Mouse (Mus musculus) liver, postnatal 0 days (tissue): ENCODE measurements around the gene Slc25a20. TPM values are rescaled to one million over a fixed set of nuclear protein-coding genes. Genes with fewer than 3 reads are reported as not detected.

Source experiments
- ATAC-seq: fragments of 200-750 bp; cut with Nextera tagmentation; 2 replicates; pipeline ENCODE4 v1.8.0; 2017; ENCODE audit warnings: mild to moderate bottlenecking, moderate library complexity
- DNase-seq: peaks from one replicate; pipeline ENCODE4 v3.0.0-alpha.2; 2016
- H3K27ac ChIP-seq: fragments of 300-500 bp; sonication (generic); 2 replicates; pipeline ENCODE4 v1.5.1; 2014; ENCODE audit warnings: antibody characterized with exemption, moderate library complexity, mild to moderate bottlenecking, low read depth
- H3K27me3 ChIP-seq: fragments of 300-500 bp; sonication (generic); 2 replicates; pipeline ENCODE4 v1.6.1; 2014; ENCODE audit warnings: low read length, control low read depth, mixed read lengths; ENCODE audit not compliant: insufficient read depth
- H3K36me3 ChIP-seq: fragments of 300-500 bp; sonication (generic); replicated peaks from 2 replicates; pipeline ENCODE4 v1.6.1; 2014; ENCODE audit warnings: mild to moderate bottlenecking, control low read depth, low read length, moderate library complexity, mixed read lengths; ENCODE audit not compliant: insufficient read depth
- H3K4me1 ChIP-seq: fragments of 300-500 bp; sonication (generic); 2 replicates; pipeline ENCODE4 v1.6.1; 2014; ENCODE audit warnings: antibody characterized with exemption, mild to moderate bottlenecking, control low read depth; ENCODE audit not compliant: insufficient read depth
- H3K4me2 ChIP-seq: fragments of 300-500 bp; sonication (generic); 2 replicates; pipeline ENCODE4 v1.6.1; 2014; ENCODE audit warnings: low read depth, mild to moderate bottlenecking, low read length, moderate library complexity, mixed read lengths
- H3K4me3 ChIP-seq: fragments of 300-500 bp; sonication (generic); 2 replicates; pipeline ENCODE4 v1.5.1; 2014; ENCODE audit warnings: low read depth, low read length
- H3K9ac ChIP-seq: fragments of 300-500 bp; sonication (generic); replicated peaks from 2 replicates; pipeline ENCODE4 v1.6.1; 2014; ENCODE audit warnings: mild to moderate bottlenecking, moderate library complexity
- H3K9me3 ChIP-seq: fragments of 300-500 bp; sonication (generic); 2 replicates; pipeline ENCODE4 v1.6.1; 2016; ENCODE audit warnings: mild to moderate bottlenecking, control low read depth, low read length, mixed read lengths
- CTCF ChIP-seq: sonication (generic); IDR thresholded peaks from 2 replicates; pipeline ENCODE4 v1.5.1; 2016; ENCODE audit warnings: antibody characterized with exemption, low read depth
- EP300 ChIP-seq: IDR thresholded peaks from 2 replicates; pipeline ENCODE4 v1.6.1; 2016; ENCODE audit warnings: antibody characterized with exemption, low read depth, mild to moderate bottlenecking
- WGBS: fragments of 180-500 bp; shearing (Covaris S2); extraction: QIAGEN DNeasy Blood & Tissue Kit; methylation state at CpG from one replicate; pipeline ENCODE4 v1.1.7; 2014; ENCODE audit not compliant: insufficient replicate concordance; 5-methylcytosine and 5-hydroxymethylcytosine counted together
- microRNA-seq: library from miRNA; unstranded; fragments of <30 nt; microRNA quantifications from one replicate; pipeline ENCODE4, GENCODE M21; 2016
- polyA plus RNA-seq: library from polyadenylated mRNA; unstranded; fragments of >200 nt; fragmentation: Nextera tagmentation; extraction: Ambion mirVana; gene quantifications from 2 replicates; pipeline ENCODE4 v1.2.1, GENCODE M21; 2015

Gene Slc25a20
- polyA plus RNA-seq, 1 experiment from 2014 or later, result 114 TPM

- Histone ChIP-seq H3K36me3 (no peaks in the 10 kb centered on the region), H3K4me3 (no peak overlapping the region), H3K27ac (no peak overlapping the region), H3K4me2 (no peak overlapping the region), H3K27me3 (no peaks in the 10 kb centered on the region), H3K4me1 (0 out of 2 replicates have a peak, but pooled peaks cover 3% of the 10 kb centered on the region), H3K9me3 (no peaks in the 10 kb centered on the region), H3K9ac (no peak overlapping the region)
- TF ChIP-seq CTCF (no peak), EP300 (no peak)
- ATAC-seq, result no peak
- DNase-seq, result no peak
- WGBS, result 84% methylated on average over 7 of the region's 7 CpGs
These were observed 48.9 kb downstream of the Slc25a20 start for GRCm38 (mm10) chr9:108710767-108711166.

GRCm38 (mm10) chr9:108716199-108716598, 54.3 kb downstream of the Slc25a20 start:
- Histone ChIP-seq H3K9ac (no peak overlapping the region), H3K36me3 (peaks cover 12% of the 10 kb centered on the region; the same call in 1 of the 2 replicates), H3K9me3 (no peaks in the 10 kb centered on the region), H3K27ac (no peak overlapping the region), H3K4me2 (no peak overlapping the region), H3K27me3 (no peaks in the 10 kb centered on the region), H3K4me1 (no peaks in the 10 kb centered on the region), H3K4me3 (no peak overlapping the region)
- TF ChIP-seq EP300 (no peak), CTCF (no peak)
- peak; percentile 16 for DNase-seq
- WGBS, result 56% methylated on average over 4 of the region's 4 CpGs
- no peak for ATAC-seq

GRCm38 (mm10) chr9:108723751-108724150, 61.9 kb downstream of the Slc25a20 start:
- 82% methylated on average over 2 of the region's 2 CpGs for WGBS
- DNase-seq (no peak), ATAC-seq (no peak)
- H3K27me3 ChIP-seq, result no peaks in the 10 kb centered on the region
- no peaks in the 10 kb centered on the region for H3K9me3 ChIP-seq
- H3K27ac ChIP-seq, result no peak overlapping the region
- no peak overlapping the region for H3K4me3 ChIP-seq
- no peak overlapping the region for H3K4me2 ChIP-seq
- peaks cover 9% of the 10 kb centered on the region; the same call in 1 of the 2 replicates for H3K36me3 ChIP-seq
- H3K4me1 ChIP-seq, result no peaks in the 10 kb centered on the region
- no peak overlapping the region for H3K9ac ChIP-seq
- TF ChIP-seq EP300, result no peak
- TF ChIP-seq CTCF, result no peak

GRCm38 (mm10) chr9:108726116-108726515, 64.2 kb downstream of the Slc25a20 start:
- Histone ChIP-seq H3K4me3 (no peak overlapping the region), H3K27ac (no peak overlapping the region), H3K4me2 (no peak overlapping the region), H3K9ac (no peak overlapping the region), H3K4me1 (no peaks in the 10 kb centered on the region), H3K27me3 (no peaks in the 10 kb centered on the region), H3K9me3 (no peaks in the 10 kb centered on the region), H3K36me3 (0 out of 2 replicates have a peak, but pooled peaks cover 6% of the 10 kb centered on the region)
- DNase-seq, result no peak
- 82% methylated on average over 5 of the region's 5 CpGs for WGBS
- no peak for ATAC-seq
- no peak for TF ChIP-seq EP300

- DNase-seq (no peak), ATAC-seq (no peak)
- Histone ChIP-seq H3K36me3 (peaks cover 6% of the 10 kb centered on the region; the same call in 1 of the 2 replicates), H3K27me3 (no peaks in the 10 kb centered on the region), H3K4me2 (no peak overlapping the region), H3K9ac (no peak overlapping the region), H3K4me3 (no peak overlapping the region), H3K27ac (no peak overlapping the region), H3K9me3 (no peaks in the 10 kb centered on the region), H3K4me1 (no peaks in the 10 kb centered on the region)
- TF ChIP-seq CTCF (peak; percentile 28; the same call in 1 of the 2 replicates), EP300 (no peak)
These were observed 67.2 kb downstream of the Slc25a20 start for GRCm38 (mm10) chr9:108729050-108729449.

GRCm38 (mm10) chr9:108732462-108732861, 70.6 kb downstream of the Slc25a20 start:
- H3K9me3 ChIP-seq, result no peaks in the 10 kb centered on the region

More at GRCm38 (mm10) chr9:108732462-108732861, 70.6 kb downstream of the Slc25a20 start:
- H3K27ac ChIP-seq, result no peak overlapping the region
- H3K27me3 ChIP-seq, result no peaks in the 10 kb centered on the region
- peaks cover 17% of the 10 kb centered on the region; the same call in 1 of the 2 replicates for H3K36me3 ChIP-seq
- H3K9ac ChIP-seq, result no peak overlapping the region
- no peak overlapping the region for H3K4me2 ChIP-seq
- DNase-seq (no peak), ATAC-seq (no peak)
- TF ChIP-seq EP300 (no peak), CTCF (peak; percentile 44)
- H3K4me3 ChIP-seq, result no peak overlapping the region
- H3K4me1 ChIP-seq, result no peaks in the 10 kb centered on the region

Small RNAs within 50 kb of the gene (microRNA-seq; reads per million reads assigned to microRNA genes)
- gene Gm26298, result not detected

Other genes with a start within 250 kb of the Slc25a20 start
- gene Ccdc36, start 233.6 kb upstream of the Slc25a20 start, polyA plus RNA-seq, result 0.08 TPM in 1 of 2 replicates, not detected in the other
- gene BC048562, start 225.6 kb upstream of the Slc25a20 start, polyA plus RNA-seq, result not detected in 2 replicates
- 16.1 and 19.3 TPM in 2 replicates for gene Ccdc71, start 201.6 kb upstream of the Slc25a20 start, polyA plus RNA-seq
- 8.5 and 9.1 TPM in 2 replicates for gene Klhdc8b, start 200.5 kb upstream of the Slc25a20 start, polyA plus RNA-seq
- gene Lamb2, start 182.4 kb upstream of the Slc25a20 start, polyA plus RNA-seq, result 2.7 and 3.9 TPM in 2 replicates
- 13.8 and 17.0 TPM in 2 replicates for gene Usp19, start 171.5 kb upstream of the Slc25a20 start, polyA plus RNA-seq
- 33.0 and 33.3 TPM in 2 replicates for gene Qars, start 154.4 kb upstream of the Slc25a20 start, polyA plus RNA-seq
- 26.2 and 27.1 TPM in 2 replicates for gene Qrich1, start 145.3 kb upstream of the Slc25a20 start, polyA plus RNA-seq
- gene Impdh2, start 101.8 kb upstream of the Slc25a20 start, polyA plus RNA-seq, result 45.6 and 49.5 TPM in 2 replicates
- gene Ndufaf3, start 94.7 kb upstream of the Slc25a20 start, polyA plus RNA-seq, result 26.5 and 26.8 TPM in 2 replicates
- 18.8 and 20.2 TPM in 2 replicates for gene Dalrd3, start 92.2 kb upstream of the Slc25a20 start, polyA plus RNA-seq
- 4.5 and 5.7 TPM in 2 replicates for gene Wdr6, start 83.3 kb upstream of the Slc25a20 start, polyA plus RNA-seq
- 0.40 and 0.41 TPM in 2 replicates for gene P4htm, start 64.4 kb upstream of the Slc25a20 start, polyA plus RNA-seq
- gene Arih2, start 12.7 kb upstream of the Slc25a20 start, polyA plus RNA-seq, result 16.3 and 19.8 TPM in 2 replicates
- 8.2 and 9.7 TPM in 2 replicates for gene Prkar2a, start 27.2 kb downstream of the Slc25a20 start, polyA plus RNA-seq
- gene Ip6k2, start 121.7 kb downstream of the Slc25a20 start, polyA plus RNA-seq, result 12.4 and 18.6 TPM in 2 replicates
- gene Nckipsd, start 146.3 kb downstream of the Slc25a20 start, polyA plus RNA-seq, result 4.5 TPM in 2 replicates
- 0.09 and 0.23 TPM in 2 replicates for gene Celsr3, start 164.2 kb downstream of the Slc25a20 start, polyA plus RNA-seq
- gene Slc26a6, start 191.2 kb downstream of the Slc25a20 start, polyA plus RNA-seq, result 2.4 TPM in 2 replicates